Mouse (Mus musculus) intestine, embryonic 15.5 days (tissue): ENCODE measurements at regions not wholly inside any gene's neighbourhood (a gene's known extent, or its start where the extent isn't known, plus 50 kb on each side); places are given as distances from the start of the nearest gene placed in this dataset.
"Not testable (repeated sequence)": the region's sequence is repeated elsewhere in the genome, so short reads cannot be mapped to it uniquely, and the experiment has no call there.

ENCODE experiments used
- ATAC-seq: fragments of 200-750 bp; cut with Nextera tagmentation; 2 replicates; pipeline ENCODE4 v1.8.0; 2017; ENCODE audit warnings: moderate TSS enrichment, moderate library complexity
- H3K27ac ChIP-seq: fragments of 300-500 bp; sonication (generic); 2 replicates; pipeline ENCODE4 v1.5.1; 2015; ENCODE audit warnings: mild to moderate bottlenecking, inconsistent platforms
- H3K27me3 ChIP-seq: fragments of 300-500 bp; sonication (generic); replicated peaks from 2 replicates; pipeline ENCODE4 v1.6.1; 2015; ENCODE audit warnings: inconsistent platforms
- H3K36me3 ChIP-seq: fragments of 300-500 bp; sonication (generic); 2 replicates; pipeline ENCODE4 v1.6.1; 2015; ENCODE audit warnings: inconsistent platforms
- H3K4me1 ChIP-seq: fragments of 300-500 bp; sonication (generic); replicated peaks from 2 replicates; pipeline ENCODE4 v1.6.1; 2015; ENCODE audit warnings: inconsistent platforms
- H3K4me2 ChIP-seq: fragments of 300-500 bp; sonication (generic); replicated peaks from 2 replicates; pipeline ENCODE4 v1.6.1; 2015; ENCODE audit warnings: mild to moderate bottlenecking, inconsistent platforms
- H3K4me3 ChIP-seq: fragments of 300-500 bp; sonication (generic); replicated peaks from 2 replicates; pipeline ENCODE4 v1.5.1; 2015; ENCODE audit warnings: inconsistent platforms
- H3K9ac ChIP-seq: fragments of 300-500 bp; sonication (generic); 2 replicates; pipeline ENCODE4 v1.6.1; 2015; ENCODE audit warnings: inconsistent platforms
- H3K9me3 ChIP-seq: fragments of 300-500 bp; sonication (generic); 2 replicates; pipeline ENCODE4 v1.6.1; 2016; ENCODE audit warnings: inconsistent platforms
- WGBS: fragments of 180-500 bp; shearing (Covaris S2); methylation state at CpG from one replicate; pipeline ENCODE4 v1.1.7; 2015; 5-methylcytosine and 5-hydroxymethylcytosine counted together

GRCm38 (mm10) chr15:62262487-62262886 is 1339.7 kb upstream of the A1bg start:
- Histone ChIP-seq H3K27me3 (no peaks in the 10 kb centered on the region), H3K36me3 (no peaks in the 10 kb centered on the region), H3K4me3 (no peak overlapping the region), H3K4me1 (0 out of 2 replicates have a peak, but pooled peaks cover 2% of the 10 kb centered on the region), H3K27ac (no peak overlapping the region), H3K9me3 (no peaks in the 10 kb centered on the region), H3K9ac (no peak overlapping the region), H3K4me2 (no peak overlapping the region)
- ATAC-seq, result no peak
- 87% methylated on average over 5 of the region's 5 CpGs for WGBS

DNA sequence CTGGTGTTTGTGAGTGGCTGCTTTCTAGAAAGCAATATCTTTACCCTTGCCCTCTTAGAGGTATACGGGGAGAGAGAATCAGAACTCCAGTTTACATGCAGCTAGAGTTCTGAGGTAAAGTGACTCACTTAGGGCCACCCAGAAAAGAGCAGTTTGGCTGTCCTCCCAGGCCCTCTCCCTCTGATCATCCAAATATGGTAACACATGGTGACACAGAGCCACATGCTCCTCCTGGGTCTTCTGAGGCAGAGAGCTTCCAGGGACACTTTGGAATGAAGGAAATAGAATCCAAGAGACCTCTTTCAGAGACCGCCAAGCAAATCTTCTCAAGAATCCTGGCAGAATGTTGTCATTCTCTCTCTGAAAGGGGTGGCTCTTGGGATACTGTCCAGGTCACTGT is 1338.7 kb upstream of the A1bg start:
- 0 out of 2 replicates have a peak, but pooled peaks cover 2% of the 10 kb centered on the region for H3K4me1 ChIP-seq
- H3K4me3 ChIP-seq, result no peak overlapping the region
- no peaks in the 10 kb centered on the region for H3K36me3 ChIP-seq
- H3K9me3 ChIP-seq, result no peaks in the 10 kb centered on the region
- H3K27me3 ChIP-seq, result no peaks in the 10 kb centered on the region
- WGBS, result 62% methylated on average over 2 of the region's 2 CpGs
- H3K9ac ChIP-seq, result no peak overlapping the region
- no peak for ATAC-seq
- no peak overlapping the region for H3K27ac ChIP-seq
- no peak overlapping the region for H3K4me2 ChIP-seq

GRCm38 (mm10) chr15:62258611-62259010 is 1335.8 kb upstream of the A1bg start:
- H3K27ac ChIP-seq, result no peak overlapping the region
- no peaks in the 10 kb centered on the region for H3K27me3 ChIP-seq
- no peaks in the 10 kb centered on the region for H3K9me3 ChIP-seq
- no peak overlapping the region for H3K9ac ChIP-seq
- ATAC-seq, result no peak
- 0 out of 2 replicates have a peak, but pooled peaks cover 2% of the 10 kb centered on the region for H3K4me1 ChIP-seq
- H3K36me3 ChIP-seq, result no peaks in the 10 kb centered on the region
- no peak overlapping the region for H3K4me2 ChIP-seq
- H3K4me3 ChIP-seq, result no peak overlapping the region
- WGBS, result 59% methylated on average over 5 of the region's 5 CpGs

DNA sequence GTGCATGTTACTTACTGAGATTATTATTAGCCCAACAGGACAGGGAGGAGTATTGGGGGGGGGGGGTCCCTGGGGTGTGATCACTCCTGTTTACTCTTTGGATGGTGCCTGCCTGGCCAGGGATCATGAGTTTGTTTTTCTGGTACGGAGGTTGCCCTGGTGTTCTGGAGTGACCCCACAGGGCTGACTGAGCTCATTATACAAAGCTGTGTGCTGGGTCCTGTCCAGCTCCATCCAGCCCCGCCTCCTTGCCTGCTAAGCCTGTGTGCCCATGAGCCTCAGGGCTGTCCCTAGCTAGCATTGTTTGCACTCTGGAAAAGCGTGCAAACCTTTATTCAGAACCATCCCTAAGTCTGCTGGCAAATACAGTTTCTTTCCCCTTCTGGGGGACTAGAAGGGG is 1335.1 kb upstream of the A1bg start:
- ATAC-seq, result peak; percentile 56; the same call in 1 of the 2 replicates
- H3K27me3 ChIP-seq, result no peaks in the 10 kb centered on the region
- H3K9ac ChIP-seq, result no peak overlapping the region
- no peaks in the 10 kb centered on the region for H3K36me3 ChIP-seq
- 29% methylated on average over 3 of the region's 3 CpGs for WGBS
- H3K4me3 ChIP-seq, result no peak overlapping the region
- H3K9me3 ChIP-seq, result no peaks in the 10 kb centered on the region
- no peak overlapping the region for H3K27ac ChIP-seq
- H3K4me2 ChIP-seq, result no peak overlapping the region
- H3K4me1 ChIP-seq, result 0 out of 2 replicates have a peak, but pooled peaks cover 2% of the 10 kb centered on the region

DNA sequence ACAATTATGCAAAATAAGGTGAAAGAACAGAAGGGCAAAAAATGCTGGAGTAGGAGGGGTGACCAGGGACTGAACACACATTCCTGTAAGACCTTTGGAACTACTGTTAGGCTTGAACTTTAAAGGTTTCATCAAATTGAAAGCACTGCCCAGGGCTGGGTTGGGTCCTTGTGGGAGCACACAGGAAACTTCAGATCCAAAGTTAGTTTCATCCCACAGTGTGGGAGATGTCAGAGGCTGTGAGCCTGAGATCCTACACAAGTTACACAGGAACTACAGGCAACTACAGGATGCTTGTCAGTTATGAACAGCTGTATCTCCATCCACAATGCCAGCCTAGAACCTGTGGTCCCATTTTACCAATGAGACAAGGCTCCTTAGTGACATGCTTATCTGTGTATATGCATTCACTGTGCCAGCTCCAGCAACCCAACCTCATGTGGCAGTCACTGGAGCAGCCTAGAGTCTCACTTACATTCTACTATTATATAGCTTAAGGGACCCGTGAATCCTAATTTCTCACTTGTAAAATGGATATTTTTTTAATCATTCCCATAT is 1334.4 kb upstream of the A1bg start:
- 0 out of 2 replicates have a peak, but pooled peaks cover 2% of the 10 kb centered on the region for H3K4me1 ChIP-seq
- 89% methylated on average over 1 of the region's 1 CpGs for WGBS
- H3K4me3 ChIP-seq, result no peak overlapping the region
- no peaks in the 10 kb centered on the region for H3K36me3 ChIP-seq
- no peak for ATAC-seq
- no peak overlapping the region for H3K9ac ChIP-seq
- no peak overlapping the region for H3K4me2 ChIP-seq
- H3K27me3 ChIP-seq, result no peaks in the 10 kb centered on the region
- no peaks in the 10 kb centered on the region for H3K9me3 ChIP-seq
- H3K27ac ChIP-seq, result no peak overlapping the region

GRCm38 (mm10) chr15:62255571-62255970 is 1332.8 kb upstream of the A1bg start:
- no peak overlapping the region for H3K9ac ChIP-seq
- H3K36me3 ChIP-seq, result no peaks in the 10 kb centered on the region
- no peak overlapping the region for H3K4me2 ChIP-seq
- H3K27ac ChIP-seq, result no peak overlapping the region
- H3K4me3 ChIP-seq, result no peak overlapping the region
- H3K9me3 ChIP-seq, result no peaks in the 10 kb centered on the region
- H3K27me3 ChIP-seq, result no peaks in the 10 kb centered on the region
- whole genome bisulfite sequencing, result 93% methylated on average over 5 of the region's 5 CpGs
- no peak for ATAC-seq
- no peaks in the 10 kb centered on the region for H3K4me1 ChIP-seq

- WGBS, result 81% methylated on average over 4 of the region's 4 CpGs
Observed at GRCm38 (mm10) chr15:62253724-62254123, 1330.9 kb upstream of the A1bg start.

GRCm38 (mm10) chr15:62252078-62252833 is 1329.4 kb upstream of the A1bg start:
- not testable (repeated sequence) for H3K4me2 ChIP-seq, ATAC-seq, H3K4me3 ChIP-seq, H3K9ac ChIP-seq, H3K4me1 ChIP-seq, H3K9me3 ChIP-seq, H3K27ac ChIP-seq, H3K36me3 ChIP-seq, H3K27me3 ChIP-seq
- WGBS, result 96% methylated on average over 2 of the region's 2 CpGs

More at GRCm38 (mm10) chr15:62253724-62254123, 1330.9 kb upstream of the A1bg start:
- no peak overlapping the region for H3K27ac ChIP-seq
- H3K27me3 ChIP-seq, result no peaks in the 10 kb centered on the region
- H3K9me3 ChIP-seq, result no peaks in the 10 kb centered on the region
- no peaks in the 10 kb centered on the region for H3K4me1 ChIP-seq
- no peak overlapping the region for H3K4me3 ChIP-seq
- no peak for ATAC-seq
- no peaks in the 10 kb centered on the region for H3K36me3 ChIP-seq
- H3K9ac ChIP-seq, result no peak overlapping the region
- H3K4me2 ChIP-seq, result no peak overlapping the region

DNA sequence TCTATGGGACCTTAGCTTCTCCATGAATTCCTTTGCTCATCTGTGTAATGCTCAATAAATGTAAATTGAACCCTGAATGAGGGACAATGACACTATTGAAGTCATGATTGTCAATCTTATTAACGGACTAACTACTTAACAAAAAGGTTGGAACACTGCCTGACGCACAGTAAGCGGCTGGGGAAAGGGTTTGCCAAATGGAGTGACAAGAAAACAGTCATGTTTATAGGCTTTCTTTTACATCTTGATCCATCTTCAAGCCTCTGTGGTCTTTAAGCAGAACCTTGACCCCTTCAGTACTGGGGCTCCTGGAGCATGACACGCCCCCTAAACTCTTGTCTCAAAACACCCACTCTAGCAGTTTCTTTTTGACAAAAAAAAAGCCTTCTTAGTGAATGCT is 1326.6 kb upstream of the A1bg start:
- Histone ChIP-seq H3K27me3 (no peaks in the 10 kb centered on the region), H3K9me3 (no peaks in the 10 kb centered on the region), H3K27ac (no peak overlapping the region), H3K9ac (no peak overlapping the region), H3K4me3 (no peak overlapping the region), H3K36me3 (no peaks in the 10 kb centered on the region), H3K4me2 (no peak overlapping the region), H3K4me1 (no peaks in the 10 kb centered on the region)
- ATAC-seq, result no peak
- WGBS, result 84% methylated on average over 4 of the region's 4 CpGs

GRCm38 (mm10) chr15:62246561-62247079 is 1323.8 kb upstream of the A1bg start:
- Histone ChIP-seq H3K9ac (no peak overlapping the region), H3K4me1 (no peaks in the 10 kb centered on the region), H3K4me3 (no peak overlapping the region), H3K27me3 (no peaks in the 10 kb centered on the region), H3K36me3 (no peaks in the 10 kb centered on the region), H3K9me3 (no peaks in the 10 kb centered on the region), H3K4me2 (no peak overlapping the region), H3K27ac (no peak overlapping the region)
- ATAC-seq, result no peak
- WGBS, result 92% methylated on average over 4 of the region's 4 CpGs

- 91% methylated on average over 1 of the region's 1 CpGs for WGBS
- no peaks in the 10 kb centered on the region for H3K27me3 ChIP-seq
Observed at GRCm38 (mm10) chr15:62245237-62245636, 1322.4 kb upstream of the A1bg start.

GRCm38 (mm10) chr15:62244819-62245218 is 1322.0 kb upstream of the A1bg start:
- 95% methylated on average over 3 of the region's 3 CpGs for WGBS
- no peak overlapping the region for H3K27ac ChIP-seq
- H3K9ac ChIP-seq, result no peak overlapping the region
- H3K4me3 ChIP-seq, result no peak overlapping the region
- ATAC-seq, result no peak
- H3K27me3 ChIP-seq, result no peaks in the 10 kb centered on the region
- H3K9me3 ChIP-seq, result no peaks in the 10 kb centered on the region
- no peaks in the 10 kb centered on the region for H3K36me3 ChIP-seq
- no peaks in the 10 kb centered on the region for H3K4me1 ChIP-seq
- no peak overlapping the region for H3K4me2 ChIP-seq

More at GRCm38 (mm10) chr15:62245237-62245636, 1322.4 kb upstream of the A1bg start:
- Histone ChIP-seq H3K36me3 (no peaks in the 10 kb centered on the region), H3K4me1 (no peaks in the 10 kb centered on the region), H3K4me3 (no peak overlapping the region), H3K9me3 (no peaks in the 10 kb centered on the region), H3K9ac (no peak overlapping the region), H3K4me2 (no peak overlapping the region), H3K27ac (no peak overlapping the region)
- ATAC-seq, result no peak

GRCm38 (mm10) chr15:62240031-62240430 is 1317.2 kb upstream of the A1bg start:
- no peak overlapping the region for H3K27ac ChIP-seq
- no peak for ATAC-seq
- no peaks in the 10 kb centered on the region for H3K4me1 ChIP-seq
- no peak overlapping the region for H3K4me2 ChIP-seq
- H3K36me3 ChIP-seq, result no peaks in the 10 kb centered on the region
- H3K9ac ChIP-seq, result no peak overlapping the region
- no peak overlapping the region for H3K4me3 ChIP-seq
- no peaks in the 10 kb centered on the region for H3K9me3 ChIP-seq
- no peaks in the 10 kb centered on the region for H3K27me3 ChIP-seq
- WGBS, result 93% methylated on average over 3 of the region's 3 CpGs
